Mouse (Mus musculus) liver, embryonic 14.5 days (tissue): ENCODE results near the gene Actrt3.

Source experiments
- CTCF ChIP-seq: IDR thresholded peaks from 2 replicates; pipeline ENCODE4 v1.5.1; 2016; ENCODE audit warnings: antibody characterized with exemption, low read depth, control low read depth
- EP300 ChIP-seq: IDR thresholded peaks from 2 replicates; pipeline ENCODE4 v1.6.1; 2016; ENCODE audit warnings: antibody characterized with exemption, low read depth

- peak; percentile 56 for TF ChIP-seq CTCF
- no peak for TF ChIP-seq EP300
Observed at GRCm38 (mm10) chr3:30635629-30636028, 35.9 kb upstream of the Actrt3 start.
